Mouse (Mus musculus): ENCODE measurements around the gene Serpini1.

DNA sequence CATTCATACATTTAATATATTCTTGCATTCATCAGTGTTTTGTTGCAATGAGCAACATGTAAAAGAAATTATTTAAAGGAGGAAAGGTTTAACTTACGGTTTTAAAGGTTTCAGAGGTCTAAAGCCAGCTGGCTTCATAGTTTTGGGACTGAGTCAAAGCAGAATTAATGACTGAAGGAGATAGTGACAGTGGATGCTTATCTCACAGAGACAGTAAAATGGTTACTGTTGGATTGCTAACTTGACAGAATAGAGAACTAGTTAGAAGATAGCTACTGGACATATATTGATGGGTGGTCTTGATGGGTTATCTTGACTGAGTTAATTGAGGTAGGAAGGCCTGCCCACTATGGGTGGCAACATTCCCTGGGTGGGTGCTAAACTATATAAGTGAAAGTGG is 18.2 kb downstream of the Serpini1 start:
- no peak for TF ChIP-seq POLR2A (IDR thresholded peaks at IDR 0.05; ENCODE audit: low read depth, low read length)
- no peak for TF ChIP-seq ETS1 (conservative IDR thresholded peaks at IDR 0.05; ENCODE audit: low read depth, low read length)
- no peak for TF ChIP-seq CTCF (conservative IDR thresholded peaks at IDR 0.05 in 1 of 2, IDR thresholded peaks at IDR 0.05 in 1 of 2; ENCODE audit: low read depth in 2 of 2, low read length in 2 of 2)
- no peak for TF ChIP-seq ELF1 (IDR thresholded peaks at IDR 0.05; ENCODE audit: low read depth, low read length)
- TF ChIP-seq HCFC1 (IDR thresholded peaks at IDR 0.05; ENCODE audit: low read depth, low read length), result no peak
- TF ChIP-seq MAX (IDR thresholded peaks at IDR 0.05; ENCODE audit: low read length), result no peak
- no peak for TF ChIP-seq SIN3A (IDR thresholded peaks at IDR 0.05; ENCODE audit: low read length)
- TF ChIP-seq EP300 (IDR thresholded peaks at IDR 0.05; ENCODE audit: low read length), result no peak
- TF ChIP-seq IRF4 (IDR thresholded peaks at IDR 0.05; ENCODE audit: low read depth, low read length), result no peak
- no peak for TF ChIP-seq CHD2 (IDR thresholded peaks at IDR 0.05; ENCODE audit: low read length)

Measured in CH12.LX (cell line).